Mouse (Mus musculus) heart, embryonic 15.5 days (tissue): ENCODE results near the gene Tnk1. TPM values are rescaled to one million over a fixed set of nuclear protein-coding genes. Genes with fewer than 3 reads are reported as not detected.

Source experiments
- ATAC-seq: fragments of 200-750 bp; cut with Nextera tagmentation; replicated peaks from 2 replicates; pipeline ENCODE4 v1.8.0; 2017; ENCODE audit warnings: low read depth, moderate TSS enrichment; ENCODE audit not compliant: insufficient number of reproducible peaks, insufficient read depth, low FRiP score
- H3K27ac ChIP-seq: fragments of 300-500 bp; sonication (generic); 2 replicates; pipeline ENCODE4 v1.5.1; 2015; ENCODE audit warnings: mild to moderate bottlenecking, inconsistent platforms
- H3K27me3 ChIP-seq: fragments of 300-500 bp; sonication (generic); 2 replicates; pipeline ENCODE4 v1.6.1; 2015; ENCODE audit warnings: inconsistent platforms
- H3K36me3 ChIP-seq: fragments of 300-500 bp; sonication (generic); 2 replicates; pipeline ENCODE4 v1.6.1; 2015; ENCODE audit warnings: mild to moderate bottlenecking, inconsistent platforms
- H3K4me1 ChIP-seq: fragments of 300-500 bp; sonication (generic); replicated peaks from 2 replicates; pipeline ENCODE4 v1.6.1; 2015; ENCODE audit warnings: inconsistent platforms
- H3K4me2 ChIP-seq: fragments of 300-500 bp; sonication (generic); 2 replicates; pipeline ENCODE4 v1.6.1; 2015; ENCODE audit warnings: inconsistent platforms, mild to moderate bottlenecking, moderate library complexity
- H3K4me3 ChIP-seq: fragments of 300-500 bp; sonication (generic); 2 replicates; pipeline ENCODE4 v1.5.1; 2015; ENCODE audit warnings: mild to moderate bottlenecking, inconsistent platforms
- H3K9ac ChIP-seq: fragments of 300-500 bp; sonication (generic); 2 replicates; pipeline ENCODE4 v1.6.1; 2015; ENCODE audit warnings: mild to moderate bottlenecking, inconsistent platforms
- H3K9me3 ChIP-seq: fragments of 300-500 bp; sonication (generic); replicated peaks from 2 replicates; pipeline ENCODE4 v1.6.1; 2016; ENCODE audit warnings: inconsistent platforms
- WGBS: fragments of 180-500 bp; shearing (Covaris S2); methylation state at CpG from one replicate; pipeline ENCODE4 v1.1.7; 2015; ENCODE audit warnings: mixed read lengths; 5-methylcytosine and 5-hydroxymethylcytosine counted together
- polyA plus RNA-seq: library from polyadenylated mRNA; unstranded; fragments of >200 nt; fragmentation: Nextera tagmentation; extraction: Ambion mirVana; gene quantifications from 2 replicates; pipeline ENCODE4 v1.2.1, GENCODE M21; 2015

Tnk1 gene
- polyA plus RNA-seq, 1 experiment from 2014 or later: 0.31 TPM

GRCm38 (mm10) chr11:69855347-69855746 lies 3.2 kb downstream of the Tnk1 start:
- Histone ChIP-seq H3K36me3 (peaks cover 20% of the 10 kb centered on the region), H3K9ac (no peak overlapping the region), H3K4me3 (no peak overlapping the region), H3K27me3 (peaks cover 29% of the 10 kb centered on the region), H3K4me2 (no peak overlapping the region), H3K4me1 (peaks cover 24% of the 10 kb centered on the region), H3K27ac (no peak overlapping the region), H3K9me3 (no peaks in the 10 kb centered on the region)
- WGBS: 20% methylated on average over 16 of the region's 16 CpGs
- ATAC-seq: peak; percentile 45; the same call in 1 of the 2 replicates

- Histone ChIP-seq H3K27me3 (peaks cover 26% of the 10 kb centered on the region), H3K4me1 (peaks cover 25% of the 10 kb centered on the region), H3K4me2 (no peak overlapping the region), H3K36me3 (peaks cover 26% of the 10 kb centered on the region), H3K4me3 (no peak overlapping the region), H3K9ac (no peak overlapping the region), H3K9me3 (no peaks in the 10 kb centered on the region), H3K27ac (no peak overlapping the region)
- 81% methylated on average over 10 of the region's 10 CpGs for WGBS
- ATAC-seq: no peak
Observed at GRCm38 (mm10) chr11:69854680-69855079, 3.9 kb downstream of the Tnk1 start.

GRCm38 (mm10) chr11:69853994-69854393 lies 4.5 kb downstream of the Tnk1 start:
- Histone ChIP-seq H3K9ac (no peak overlapping the region), H3K27ac (no peak overlapping the region), H3K4me3 (no peak overlapping the region), H3K9me3 (no peaks in the 10 kb centered on the region), H3K4me2 (no peak overlapping the region), H3K4me1 (peaks cover 25% of the 10 kb centered on the region), H3K27me3 (peaks cover 22% of the 10 kb centered on the region), H3K36me3 (peaks cover 33% of the 10 kb centered on the region)
- WGBS: 36% methylated on average over 7 of the region's 7 CpGs
- peak; percentile 47; the same call in 1 of the 2 replicates for ATAC-seq

- no peak for ATAC-seq
- H3K36me3 ChIP-seq: peaks cover 43% of the 10 kb centered on the region
- H3K27ac ChIP-seq: no peak overlapping the region
- no peaks in the 10 kb centered on the region for H3K9me3 ChIP-seq
- H3K4me1 ChIP-seq: peaks cover 40% of the 10 kb centered on the region
- no peak overlapping the region for H3K4me3 ChIP-seq
- H3K9ac ChIP-seq: no peak overlapping the region
- H3K27me3 ChIP-seq: no peaks in the 10 kb centered on the region
- 75% methylated on average over 8 of the region's 8 CpGs for WGBS
- no peak overlapping the region for H3K4me2 ChIP-seq
Observed at GRCm38 (mm10) chr11:69850754-69851153, 7.8 kb downstream of the Tnk1 start.

- Histone ChIP-seq H3K9ac (no peak overlapping the region), H3K9me3 (no peaks in the 10 kb centered on the region), H3K27ac (no peak overlapping the region), H3K36me3 (peaks cover 43% of the 10 kb centered on the region), H3K4me3 (no peak overlapping the region), H3K4me1 (peaks cover 41% of the 10 kb centered on the region), H3K27me3 (no peaks in the 10 kb centered on the region), H3K4me2 (no peak overlapping the region)
- 92% methylated on average over 15 of the region's 15 CpGs for WGBS
- ATAC-seq: no peak
Observed at GRCm38 (mm10) chr11:69849884-69850283, 8.6 kb downstream of the Tnk1 start.

GRCm38 (mm10) chr11:69849128-69849527 lies 9.4 kb downstream of the Tnk1 start:
- no peak for ATAC-seq
- 79% methylated on average over 9 of the region's 9 CpGs for WGBS
- Histone ChIP-seq H3K4me1 (peaks cover 40% of the 10 kb centered on the region), H3K36me3 (peaks cover 43% of the 10 kb centered on the region), H3K27ac (peak overlapping the region; percentile 53; the same call in 1 of the 2 replicates), H3K9ac (no peak overlapping the region), H3K4me2 (no peak overlapping the region), H3K9me3 (no peaks in the 10 kb centered on the region), H3K27me3 (no peaks in the 10 kb centered on the region), H3K4me3 (no peak overlapping the region)

- Histone ChIP-seq H3K9me3 (no peaks in the 10 kb centered on the region), H3K27ac (no peak overlapping the region), H3K4me3 (peak overlapping the region; percentile 88), H3K4me2 (peak overlapping the region; percentile 82), H3K4me1 (peaks cover 30% of the 10 kb centered on the region), H3K9ac (peak overlapping the region; percentile 76; the same call in 1 of the 2 replicates), H3K36me3 (peaks cover 43% of the 10 kb centered on the region), H3K27me3 (no peaks in the 10 kb centered on the region)
- 94% methylated on average over 6 of the region's 6 CpGs for WGBS
- ATAC-seq: no peak
Observed at GRCm38 (mm10) chr11:69848021-69848420, 10.5 kb downstream of the Tnk1 start.

GRCm38 (mm10) chr11:69846738-69847688 lies 11.5 kb downstream of the Tnk1 start:
- peak overlapping the region; percentile 82 for H3K4me2 ChIP-seq
- H3K4me1 ChIP-seq: peaks cover 29% of the 10 kb centered on the region
- peak; percentile 29 for ATAC-seq
- peak overlapping the region; percentile 88 for H3K4me3 ChIP-seq
- no peaks in the 10 kb centered on the region for H3K27me3 ChIP-seq
- H3K9ac ChIP-seq: peak overlapping the region; percentile 76
- no peaks in the 10 kb centered on the region for H3K9me3 ChIP-seq
- H3K36me3 ChIP-seq: peaks cover 37% of the 10 kb centered on the region
- H3K27ac ChIP-seq: peak overlapping the region; percentile 97
- 11% methylated on average over 37 of the region's 37 CpGs for WGBS

GRCm38 (mm10) chr11:69846198-69846680 lies 12.3 kb downstream of the Tnk1 start, which contains the start of gene Plscr3:
Gene Plscr3, plus strand, starts transcription at chr11:69846376.
- ATAC-seq: peak; percentile 95
- peaks cover 29% of the 10 kb centered on the region for H3K4me1 ChIP-seq
- no peaks in the 10 kb centered on the region for H3K9me3 ChIP-seq
- H3K4me2 ChIP-seq: peak within 1 kb of the TSS; percentile 82
- H3K4me3 ChIP-seq: peak within 1 kb of the TSS; percentile 88
- peak within 1 kb of the TSS; percentile 97 for H3K27ac ChIP-seq
- under 1% methylated on average over 38 of the region's 38 CpGs for WGBS
- H3K27me3 ChIP-seq: no peaks in the 10 kb centered on the region
- peaks cover 31% of the 10 kb centered on the region for H3K36me3 ChIP-seq
- H3K9ac ChIP-seq: peak within 1 kb of the TSS; percentile 76

- no peaks in the 10 kb centered on the region for H3K36me3 ChIP-seq
- WGBS: 2% methylated on average over 7 of the region's 7 CpGs
- peak overlapping the region; percentile 72 for H3K4me3 ChIP-seq
- ATAC-seq: no peak
- peaks cover 30% of the 10 kb centered on the region for H3K27me3 ChIP-seq
- peak overlapping the region; percentile 85 for H3K27ac ChIP-seq
- H3K9ac ChIP-seq: peak overlapping the region; percentile 73
- H3K4me2 ChIP-seq: peak overlapping the region; percentile 95
- peaks cover 43% of the 10 kb centered on the region for H3K4me1 ChIP-seq
- no peaks in the 10 kb centered on the region for H3K9me3 ChIP-seq
Observed at GRCm38 (mm10) chr11:69838714-69839104, 19.8 kb downstream of the Tnk1 start.

GRCm38 (mm10) chr11:69837952-69838713 lies 20.4 kb downstream of the Tnk1 start, which contains the start of gene Tmem256:
Gene Tmem256, plus strand, starts transcription at chr11:69838514.
- Histone ChIP-seq H3K27me3 (peaks cover 35% of the 10 kb centered on the region), H3K9me3 (no peaks in the 10 kb centered on the region), H3K36me3 (no peaks in the 10 kb centered on the region), H3K4me2 (peak within 1 kb of the TSS; percentile 95), H3K4me1 (peaks cover 48% of the 10 kb centered on the region), H3K9ac (peak within 1 kb of the TSS; percentile 73), H3K27ac (peak within 1 kb of the TSS; percentile 85), H3K4me3 (peak within 1 kb of the TSS; percentile 72)
- peak; percentile 91 for ATAC-seq
- WGBS: under 1% methylated on average over 34 of the region's 34 CpGs
